Mouse (Mus musculus) embryo, embryonic 9.5 days (tissue): Measurements from ENCODE around the gene Omt2a.
"Not testable (repeated sequence)": the region's sequence is repeated elsewhere in the genome, so short reads cannot be mapped to it uniquely, and the experiment has no call there.

Source experiments
- DNase-seq: peaks from one replicate; pipeline ENCODE4 v3.0.0-alpha.2; 2017; ENCODE audit errors: extremely low spot score

The Omt2a gene

DNA sequence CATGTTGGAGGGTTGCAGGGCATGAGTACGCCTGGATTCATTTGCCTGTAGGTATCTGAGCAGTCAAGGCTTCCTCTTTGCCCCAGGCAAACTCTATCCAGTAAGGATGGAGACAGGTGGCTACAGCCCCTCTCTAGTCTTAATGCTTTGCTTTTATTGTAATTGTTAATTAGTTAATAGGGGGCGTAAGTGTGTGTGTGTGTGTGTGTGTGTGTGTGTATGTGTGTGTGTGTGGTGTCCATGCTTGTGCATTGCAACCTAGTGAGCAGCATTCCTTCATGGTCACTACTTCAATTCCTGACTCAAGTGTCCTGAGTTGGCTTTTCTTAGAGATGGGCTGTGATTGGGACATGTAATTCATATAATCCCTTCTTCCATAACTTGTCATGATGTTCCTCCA lies at the start of gene Omt2a:
Omt2a (minus strand) TSS at position 101 of the 400 bp plus-strand sequence.
- no peak for DNase-seq

DNA sequence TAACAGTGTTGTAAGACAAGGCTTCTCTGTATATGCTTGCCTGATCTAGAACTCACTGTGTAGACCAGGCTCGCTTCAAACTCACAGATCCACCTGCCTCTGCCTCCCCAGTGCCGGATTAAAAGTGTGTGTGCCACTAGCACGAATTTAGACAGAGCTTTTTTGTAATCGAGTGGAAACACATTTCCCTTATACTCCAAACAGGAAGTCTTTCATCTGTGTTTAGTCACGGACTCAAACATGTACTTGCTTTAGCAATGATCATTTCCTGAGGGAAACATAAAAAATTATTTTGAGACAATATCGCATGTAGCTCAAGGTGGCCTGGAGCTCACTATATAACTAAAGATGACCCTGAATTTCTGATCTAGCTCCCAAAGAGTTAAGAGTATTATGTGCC lies 48.8 kb upstream of the Omt2a start:
- DNase-seq, result no peak

DNA sequence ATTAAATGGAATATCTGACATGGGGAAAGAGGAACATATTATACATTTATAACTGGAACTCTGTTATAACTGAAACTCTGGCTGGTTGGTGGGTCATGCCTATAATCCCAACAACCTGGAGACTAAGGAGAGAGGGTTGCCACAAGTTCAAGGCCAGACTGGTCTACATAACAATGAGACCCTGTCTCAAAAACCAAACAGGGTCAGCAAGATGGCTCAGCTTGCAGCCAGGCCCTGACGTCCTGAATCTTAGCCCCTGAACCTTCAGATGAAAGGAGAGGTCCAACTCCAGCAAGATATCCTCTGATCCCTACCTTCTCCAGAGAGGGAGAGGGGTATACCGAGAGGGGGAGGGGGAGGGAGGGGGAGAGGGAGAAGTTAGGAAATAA lies 45.9 kb upstream of the Omt2a start:
- no peak for DNase-seq

DNA sequence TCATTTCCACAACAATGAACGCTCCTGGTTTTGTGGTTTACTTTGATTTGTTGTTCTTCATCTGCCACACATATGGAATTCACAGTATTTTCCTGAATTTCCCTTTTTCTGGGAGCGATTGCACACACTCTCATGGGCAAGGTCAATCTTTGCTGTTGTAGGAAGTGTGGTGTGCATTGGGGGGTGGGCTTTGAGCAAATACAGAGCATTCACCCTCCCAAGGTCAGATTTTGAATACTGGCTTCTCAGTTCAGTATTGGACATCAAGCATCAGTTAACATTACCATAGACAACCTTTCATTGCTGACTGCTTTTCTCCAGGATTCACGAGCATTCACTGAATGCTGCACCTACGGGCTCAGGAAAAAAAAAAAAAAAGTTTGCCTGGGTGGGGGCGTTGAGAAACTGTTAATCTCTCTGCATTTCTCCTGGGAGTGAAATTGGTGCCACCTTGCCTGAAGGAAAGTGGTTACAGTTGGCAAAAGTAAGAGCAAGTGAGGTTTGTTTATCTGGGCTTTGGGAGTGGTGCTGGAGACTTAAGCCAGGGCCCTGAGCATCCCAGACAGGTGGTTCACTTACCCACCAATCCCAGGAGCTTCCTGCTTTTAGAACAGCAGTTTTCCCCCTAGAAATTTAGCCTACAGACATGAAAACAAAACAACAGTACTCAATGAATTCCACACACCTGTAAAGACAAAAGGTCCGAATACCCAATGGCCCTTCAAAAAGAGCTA lies 45.3 kb upstream of the Omt2a start:
- no peak for DNase-seq

DNA sequence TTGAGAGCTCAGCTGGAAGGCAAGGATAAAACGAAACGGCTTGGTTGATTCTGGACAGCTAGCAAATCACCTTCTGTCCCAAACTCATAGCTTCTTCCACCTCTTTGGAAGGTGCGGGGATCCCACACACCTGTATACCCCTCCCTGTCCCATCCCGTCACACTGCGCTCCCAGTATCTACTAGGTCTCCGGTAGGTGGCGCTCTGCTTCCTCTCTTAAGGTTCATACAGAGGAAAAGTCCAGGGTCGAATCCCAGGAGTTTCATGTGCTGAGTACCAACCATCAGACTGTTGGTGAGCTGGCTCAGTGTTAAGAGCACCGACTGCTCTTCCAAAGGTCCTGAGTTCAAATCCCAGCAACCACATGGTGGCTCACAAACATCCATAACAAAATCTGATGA lies 43.5 kb upstream of the Omt2a start:
- DNase-seq, result peak; percentile 70

DNA sequence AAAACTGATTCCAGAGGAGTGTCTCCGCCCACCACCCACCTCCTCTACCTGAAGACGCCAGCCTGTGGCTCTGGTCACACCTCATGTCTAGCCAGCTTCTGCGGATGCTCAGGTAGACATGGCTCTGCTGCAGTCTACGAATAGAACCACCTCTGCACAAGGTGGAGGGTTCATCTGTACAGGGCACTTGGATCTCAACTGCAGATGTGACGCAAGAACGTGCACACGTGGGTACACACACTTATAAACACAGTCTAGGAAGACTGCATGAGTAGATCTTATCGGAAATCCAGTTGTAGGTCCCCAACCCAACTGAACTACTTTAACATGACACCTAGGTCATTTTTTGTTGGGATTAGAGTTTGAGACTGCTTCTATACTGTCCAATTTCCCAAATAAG lies 41.0 kb upstream of the Omt2a start, which contains the start of gene Gsta2:
Gsta2 (minus strand) TSS at position 178 of the 400 bp plus-strand sequence.
- DNase-seq, result no peak

DNA sequence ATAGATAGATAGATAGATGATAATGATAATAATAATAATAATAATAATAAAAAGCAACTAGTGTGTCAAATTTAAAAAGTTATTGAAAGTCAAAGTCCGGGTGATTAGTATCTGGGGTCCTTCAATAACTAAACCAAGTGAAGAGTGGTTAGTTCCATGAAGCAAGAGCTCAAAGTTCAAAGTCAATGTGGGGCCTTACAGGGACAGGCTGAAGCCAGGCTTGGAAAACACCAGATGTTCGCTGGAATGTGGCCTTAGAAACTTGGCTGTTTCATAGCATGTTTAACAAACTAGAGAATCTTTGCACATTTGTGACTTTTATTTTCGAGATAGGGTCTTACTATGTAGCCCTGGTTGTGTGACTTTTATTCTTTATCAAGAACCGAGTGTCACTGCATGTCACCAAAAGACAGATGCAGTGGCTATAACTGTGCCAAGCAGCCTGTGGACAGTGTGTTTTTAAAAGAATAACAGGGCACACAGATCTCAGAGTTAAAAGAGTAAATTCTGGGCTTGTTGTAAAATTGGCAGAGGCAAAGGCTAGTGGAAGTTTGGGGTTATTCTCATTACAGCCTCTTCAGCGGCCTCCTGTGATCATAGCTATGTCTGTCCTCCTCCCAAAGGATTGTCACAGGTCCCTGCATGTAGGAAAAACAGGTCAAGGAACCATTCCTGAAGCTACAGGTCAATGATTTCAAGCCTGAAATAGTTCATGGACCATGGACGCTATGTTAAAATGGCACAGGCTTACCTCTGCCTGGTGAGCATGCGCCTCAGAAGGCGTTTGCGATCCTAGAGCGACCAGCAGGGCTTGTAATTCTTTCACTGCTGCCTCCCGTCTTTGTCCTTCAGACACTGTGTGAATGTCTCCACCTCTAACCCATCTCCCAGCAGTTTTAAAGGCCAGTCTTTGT lies 40.3 kb upstream of the Omt2a start:
- DNase-seq, result no peak

DNA sequence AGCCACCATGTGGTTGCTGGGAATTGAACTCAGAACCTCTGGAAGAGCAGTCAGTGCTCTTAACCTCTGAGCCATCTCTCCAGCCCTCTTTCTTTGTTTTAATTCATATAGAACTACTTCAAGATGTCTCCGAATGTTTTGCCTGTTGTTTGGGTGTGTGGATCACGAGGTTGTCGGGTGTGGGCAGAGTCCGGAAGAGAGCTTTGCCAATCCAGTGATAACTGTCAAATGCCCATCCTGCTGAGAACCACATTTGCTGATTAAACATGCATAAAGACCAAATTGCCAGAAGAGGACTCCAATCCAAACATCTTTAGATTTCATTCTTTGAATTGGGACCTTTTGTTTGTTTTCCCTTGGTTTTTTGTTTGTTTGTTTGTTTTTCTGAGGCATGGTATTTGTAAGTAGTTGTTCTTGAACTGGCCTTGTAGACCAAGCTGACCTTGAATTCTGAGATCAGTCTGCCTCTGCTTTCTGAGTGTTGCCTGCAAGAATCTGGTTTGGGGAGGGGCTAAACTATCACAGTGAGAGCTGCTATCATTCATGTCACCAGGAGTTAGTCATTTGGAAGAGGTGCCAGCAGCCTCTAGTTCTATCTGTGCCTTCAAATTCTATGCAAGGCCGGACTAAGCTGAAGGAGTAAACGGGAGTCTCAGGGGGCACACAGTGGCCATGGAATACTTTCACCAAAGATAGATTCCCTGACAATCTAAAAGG lies 37.1 kb upstream of the Omt2a start:
- DNase-seq, result no peak

DNA sequence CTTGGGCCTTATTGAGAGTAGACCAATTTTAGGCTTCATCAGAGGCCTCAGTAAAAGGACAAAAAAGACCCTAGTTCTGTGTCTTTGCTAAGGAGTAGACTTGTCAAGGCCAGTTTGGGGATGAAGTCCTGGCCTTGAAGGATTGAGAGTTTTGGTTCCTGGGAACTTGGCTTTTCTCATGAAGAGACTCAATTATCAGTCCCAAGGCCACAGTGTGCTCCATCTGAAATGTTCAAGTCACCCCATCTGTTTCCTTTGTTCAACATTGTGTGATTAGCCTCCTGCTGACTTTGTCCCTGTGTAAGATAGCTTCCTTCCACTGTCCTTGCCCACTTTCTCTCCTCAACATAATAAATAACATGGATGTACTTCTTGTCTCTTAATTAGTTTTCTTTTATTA lies 35.4 kb upstream of the Omt2a start:
- DNase-seq, result not testable (repeated sequence)

DNA sequence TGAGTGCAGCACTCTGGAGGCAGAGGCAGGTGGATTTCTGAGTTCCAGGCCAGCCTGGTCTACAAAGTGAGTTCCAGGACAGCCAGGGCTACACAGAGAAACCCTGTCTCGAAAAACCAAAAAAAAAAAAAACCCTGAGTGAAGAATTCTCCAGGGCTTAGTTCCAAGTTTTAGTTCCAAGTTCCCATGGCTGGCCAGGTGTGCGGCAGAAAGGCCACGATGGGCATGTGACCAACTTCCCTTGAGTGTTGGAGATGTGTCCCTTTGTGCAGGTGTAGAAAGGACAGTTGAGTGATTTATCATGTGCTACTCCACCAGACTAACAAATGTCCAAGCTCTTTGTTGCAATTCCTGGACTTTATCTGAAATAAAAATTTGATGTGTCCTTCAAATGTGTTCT lies 34.5 kb upstream of the Omt2a start:
- DNase-seq, result not testable (repeated sequence)

DNA sequence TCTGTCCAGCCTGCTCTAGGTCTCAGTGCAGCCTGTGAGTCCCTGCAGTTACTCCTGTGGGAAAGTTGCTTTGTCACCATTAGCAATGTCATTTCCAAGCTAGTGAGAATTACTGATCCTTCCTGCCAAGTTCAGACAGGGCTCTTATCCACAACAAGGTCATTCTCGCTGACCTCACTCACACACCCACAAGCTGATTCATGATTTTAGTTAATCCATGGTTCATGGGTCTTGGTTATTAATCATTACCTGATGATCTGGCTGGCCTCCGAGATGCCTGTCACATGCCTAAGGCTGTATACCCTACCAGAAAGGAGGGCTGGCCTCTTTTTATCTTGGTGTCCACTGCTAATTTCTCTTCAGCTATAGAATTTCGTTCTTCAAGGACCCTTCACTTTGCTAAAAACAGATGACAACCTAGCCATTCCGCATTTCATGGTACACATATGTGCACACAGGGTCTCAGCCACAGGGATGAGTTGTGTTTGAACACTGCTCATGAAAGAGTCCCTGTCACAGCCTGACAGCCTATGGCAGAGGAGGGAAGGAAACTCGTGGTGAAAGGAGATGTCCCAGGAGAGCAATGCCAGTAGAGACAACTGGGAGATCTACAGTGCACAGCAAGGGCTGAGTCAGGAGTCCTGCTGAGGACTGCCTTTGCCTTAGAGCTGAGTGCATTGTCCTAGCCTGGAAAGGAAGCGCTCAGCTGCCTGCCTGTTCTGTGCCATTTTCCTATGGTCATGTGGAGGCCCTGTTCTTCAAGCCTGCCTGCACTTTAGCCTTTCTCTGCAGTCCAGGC lies 33.8 kb upstream of the Omt2a start:
- DNase-seq, result not testable (repeated sequence)

DNA sequence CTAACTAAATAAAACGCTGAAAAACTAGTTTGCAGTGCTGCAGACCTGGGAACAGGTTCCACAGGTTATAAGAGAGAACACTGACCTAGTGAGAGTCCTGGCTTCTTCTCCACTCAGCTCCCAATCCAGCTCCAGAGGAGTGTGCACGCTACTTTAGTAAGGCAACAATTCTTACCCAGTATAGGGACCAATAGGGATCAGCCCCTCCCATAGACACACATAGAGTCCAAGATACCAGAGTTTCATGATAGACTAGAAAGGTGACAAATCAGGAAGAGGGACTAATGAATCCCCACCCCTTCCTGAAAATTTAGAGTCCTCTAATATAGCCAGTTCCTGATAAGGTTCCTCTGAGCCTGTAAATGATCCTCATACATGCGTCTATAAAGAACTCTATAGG lies 32.4 kb upstream of the Omt2a start:
- no peak for DNase-seq

DNA sequence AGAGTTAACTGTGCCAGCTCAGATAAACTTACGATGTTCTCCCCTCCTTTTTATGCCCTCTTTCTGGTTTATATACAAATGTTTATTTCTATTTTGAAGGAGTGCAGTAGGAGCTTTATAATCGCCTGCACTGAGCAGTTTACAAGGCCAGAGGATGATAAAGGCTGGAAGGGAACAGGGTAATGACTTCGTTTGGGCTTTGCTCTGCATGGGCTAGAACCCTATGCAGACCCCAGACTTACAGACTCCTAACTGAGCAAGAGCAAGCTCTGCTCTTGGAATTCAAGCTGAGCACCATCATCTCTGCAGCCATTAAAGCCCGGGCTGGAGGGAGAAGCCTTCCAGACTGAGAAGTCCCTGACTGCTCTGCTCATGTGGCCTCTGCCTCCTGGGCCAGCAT lies 30.6 kb upstream of the Omt2a start:
- not testable (repeated sequence) for DNase-seq

DNA sequence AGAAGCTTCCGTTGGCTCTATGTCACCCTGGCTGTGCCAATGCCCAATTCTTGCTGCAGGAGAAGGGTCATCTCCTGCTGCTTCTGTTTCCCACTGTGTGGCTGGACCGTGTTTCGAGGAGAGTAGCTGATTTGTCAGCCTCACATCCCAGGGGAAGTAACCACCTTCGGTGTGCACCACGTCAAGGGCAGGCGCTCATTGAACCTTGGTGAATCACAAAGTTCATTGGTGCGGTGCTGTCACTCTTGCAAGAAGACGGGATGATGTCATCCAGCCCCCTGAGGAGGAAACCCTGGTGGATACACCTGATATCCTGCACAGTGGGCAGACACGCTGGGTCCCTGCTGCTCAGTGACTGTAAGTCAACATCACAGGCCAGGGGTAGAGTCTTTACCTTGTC lies 28.5 kb upstream of the Omt2a start:
- not testable (repeated sequence) for DNase-seq

DNA sequence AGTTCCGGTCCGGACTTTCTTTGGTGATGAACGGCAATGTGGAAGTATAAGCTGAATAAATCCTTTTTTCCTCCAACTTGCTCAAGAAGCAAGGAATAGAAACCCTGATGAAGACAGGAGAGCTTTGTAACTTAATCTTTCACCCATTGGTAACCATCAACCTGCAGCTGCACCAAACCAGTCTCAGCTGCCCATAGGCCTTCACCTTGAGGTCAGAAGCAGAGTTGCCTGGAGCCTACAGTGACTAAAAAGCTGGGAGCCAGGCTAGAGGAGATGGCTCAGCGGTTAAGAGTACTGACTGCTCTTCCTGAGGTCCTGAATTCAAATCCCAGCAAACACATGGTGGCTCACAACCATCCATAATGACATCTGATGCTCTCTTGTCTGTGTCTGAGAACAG lies 27.9 kb upstream of the Omt2a start:
- not testable (repeated sequence) for DNase-seq

DNA sequence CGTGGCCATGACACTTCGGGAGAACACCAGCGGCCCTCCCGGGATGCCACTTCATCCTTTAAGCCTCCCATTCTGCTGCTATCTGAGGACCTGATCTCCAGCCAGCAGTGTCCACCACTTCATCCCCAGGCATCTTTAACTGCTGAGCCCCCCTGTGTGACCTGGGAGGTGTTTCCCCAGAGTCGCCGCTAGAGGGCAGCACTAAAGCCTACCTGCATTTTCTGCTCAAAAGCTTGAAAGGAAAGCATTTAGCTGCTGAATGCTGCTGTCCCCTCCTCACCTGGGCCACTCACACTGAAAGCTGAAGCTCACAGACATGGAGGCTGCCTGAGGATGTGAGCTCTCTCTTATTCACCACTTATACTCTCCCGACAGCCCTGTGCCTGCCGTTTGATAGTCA lies 25.7 kb upstream of the Omt2a start:
- DNase-seq, result peak; percentile 51

DNA sequence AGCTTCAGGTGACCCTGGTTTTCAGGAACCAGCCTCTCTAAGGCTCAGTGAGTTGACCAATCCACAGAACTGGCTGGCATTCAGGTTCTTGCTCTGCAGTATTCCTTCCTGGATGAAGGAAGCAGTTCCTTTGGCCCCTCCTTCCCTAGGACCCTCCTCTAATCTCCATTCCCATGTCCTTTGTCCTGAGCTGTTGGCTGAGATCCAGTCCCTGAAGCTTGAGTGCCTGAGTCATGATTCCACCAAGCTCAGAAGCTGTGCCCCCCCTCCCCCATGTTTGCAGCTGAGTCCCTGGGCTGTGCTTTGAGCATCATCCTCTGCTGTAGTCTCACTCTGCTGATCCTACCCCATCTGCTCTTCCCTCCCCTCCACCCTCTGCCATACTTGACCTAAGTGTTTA lies 22.5 kb upstream of the Omt2a start:
- DNase-seq, result not testable (repeated sequence)

DNA sequence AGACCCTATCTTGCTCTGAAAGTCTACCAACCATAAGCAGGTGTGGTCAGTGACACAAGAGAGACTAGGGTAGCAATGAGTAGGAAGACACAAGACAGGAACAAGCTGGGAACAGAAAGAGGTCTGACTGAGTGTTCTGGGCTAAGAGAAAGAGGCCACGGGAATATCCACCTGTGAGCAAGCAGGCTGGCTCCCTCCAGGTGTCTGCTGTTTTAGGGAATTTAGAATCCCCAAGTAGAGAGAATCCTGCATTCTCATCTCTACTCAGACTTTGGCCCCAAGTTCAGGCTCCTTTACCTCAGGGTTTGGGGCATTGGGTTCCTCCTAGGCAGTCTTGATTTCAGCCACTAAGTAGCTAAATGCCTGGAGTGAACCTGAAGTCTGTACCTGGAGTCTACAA lies 12.7 kb upstream of the Omt2a start, which contains the start of gene Omt2b:
Omt2b (plus strand) TSS at position 301 of the 400 bp plus-strand sequence.
- DNase-seq, result not testable (repeated sequence)

DNA sequence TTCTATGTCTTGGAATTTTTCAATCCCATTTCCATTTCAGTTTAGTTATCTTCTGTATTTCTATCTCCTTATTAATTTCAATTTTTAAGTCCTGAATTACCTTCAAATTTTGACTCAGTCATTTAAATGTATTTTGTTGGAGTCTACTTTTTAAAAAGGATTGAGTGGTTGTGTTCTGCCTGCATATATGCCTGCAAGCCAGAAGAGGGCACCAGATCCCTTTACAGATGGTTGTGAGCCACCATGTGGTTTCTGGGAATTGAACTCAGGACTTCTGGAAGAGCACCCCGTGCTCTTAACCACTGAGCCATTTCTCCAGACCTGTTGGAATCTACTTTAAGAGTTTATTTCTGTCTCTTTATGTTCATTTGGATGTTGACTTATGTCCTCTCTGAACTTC lies 4.9 kb upstream of the Omt2a start:
- DNase-seq, result peak; percentile 13

DNA sequence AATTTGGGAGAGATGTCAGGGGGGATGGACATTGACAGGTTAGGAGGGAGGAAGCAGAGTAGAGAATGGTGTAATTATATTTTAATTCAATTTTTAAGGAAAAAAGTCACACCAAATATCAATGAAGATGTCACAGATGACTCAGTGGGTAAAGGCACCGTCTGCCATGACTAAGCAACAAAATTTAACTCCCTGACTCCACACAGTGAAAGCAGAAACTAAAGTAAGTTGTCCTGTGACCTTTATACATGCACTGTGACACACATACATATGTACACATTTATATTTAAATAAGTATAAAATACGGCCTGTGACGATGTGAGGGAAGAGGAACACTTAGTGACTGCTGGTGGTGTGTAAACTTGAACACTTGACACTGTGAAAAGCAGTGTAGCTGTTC lies 6.5 kb downstream of the Omt2a start:
- DNase-seq, result not testable (repeated sequence)

DNA sequence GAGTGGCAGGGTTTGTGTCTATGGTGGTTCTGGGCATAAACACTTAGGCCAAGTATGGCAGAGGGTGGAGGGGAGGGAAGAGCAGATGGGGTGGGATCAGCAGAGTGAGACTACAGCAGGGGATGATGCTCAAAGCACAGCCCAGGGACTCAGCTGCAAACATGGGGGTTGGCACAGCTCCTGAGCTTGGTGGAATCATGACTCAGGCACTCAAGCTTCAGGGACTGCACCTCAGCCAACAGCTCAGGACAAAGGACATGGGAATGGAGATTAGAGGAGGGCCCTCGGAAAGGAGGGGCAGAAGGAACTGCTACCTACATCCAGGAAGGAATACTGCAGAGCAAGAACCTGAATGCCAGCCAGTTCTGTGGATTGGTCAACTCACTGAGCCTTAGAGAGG lies 15.5 kb downstream of the Omt2a start:
- not testable (repeated sequence) for DNase-seq
